Mouse (Mus musculus) embryo, embryonic 11.5 days (tissue): Measurements from ENCODE around the gene Lrmda.

Source experiments
- DNase-seq: peaks from one replicate; pipeline ENCODE4 v3.0.0-alpha.2; 2012; ENCODE audit warnings: low read depth, low spot score

Gene Lrmda

GRCm38 (mm10) chr14:22494866-22495265 is 475.4 kb downstream of the Lrmda start:
- no peak for DNase-seq

GRCm38 (mm10) chr14:22495286-22495685 is 475.8 kb downstream of the Lrmda start:
- DNase-seq: no peak

- DNase-seq: no peak
Observed at GRCm38 (mm10) chr14:22497636-22498131, 478.2 kb downstream of the Lrmda start.

- no peak for DNase-seq
Observed at GRCm38 (mm10) chr14:22509747-22510530, 490.4 kb downstream of the Lrmda start.

- DNase-seq: no peak
Observed at GRCm38 (mm10) chr14:22510531-22510785, 490.9 kb downstream of the Lrmda start.

- DNase-seq: no peak
Observed at GRCm38 (mm10) chr14:22514362-22515084, 495.0 kb downstream of the Lrmda start.

GRCm38 (mm10) chr14:22530706-22531105 is 511.2 kb downstream of the Lrmda start:
- DNase-seq: no peak

- no peak for DNase-seq
Observed at GRCm38 (mm10) chr14:22533501-22533900, 514.0 kb downstream of the Lrmda start.

- no peak for DNase-seq
Observed at GRCm38 (mm10) chr14:22545887-22546675, 526.6 kb downstream of the Lrmda start.

- no peak for DNase-seq
Observed at GRCm38 (mm10) chr14:22546676-22546984, 527.1 kb downstream of the Lrmda start.

- DNase-seq: no peak
Observed at GRCm38 (mm10) chr14:22548286-22548685, 528.8 kb downstream of the Lrmda start.

GRCm38 (mm10) chr14:22549166-22549565 is 529.7 kb downstream of the Lrmda start:
- no peak for DNase-seq

GRCm38 (mm10) chr14:22552358-22552757 is 532.8 kb downstream of the Lrmda start:
- DNase-seq: no peak

- no peak for DNase-seq
Observed at GRCm38 (mm10) chr14:22552841-22553240, 533.3 kb downstream of the Lrmda start.

GRCm38 (mm10) chr14:22553717-22554116 is 534.2 kb downstream of the Lrmda start:
- no peak for DNase-seq

- no peak for DNase-seq
Observed at GRCm38 (mm10) chr14:22572486-22572885, 553.0 kb downstream of the Lrmda start.

- no peak for DNase-seq
Observed at GRCm38 (mm10) chr14:22573585-22573984, 554.1 kb downstream of the Lrmda start.

- no peak for DNase-seq
Observed at GRCm38 (mm10) chr14:22574006-22574405, 554.5 kb downstream of the Lrmda start.

- DNase-seq: no peak
Observed at GRCm38 (mm10) chr14:22576441-22576840, 556.9 kb downstream of the Lrmda start.

- peak; percentile 68 for DNase-seq
Observed at GRCm38 (mm10) chr14:22577411-22578037, 558.0 kb downstream of the Lrmda start.

- DNase-seq: peak; percentile 82
Observed at GRCm38 (mm10) chr14:22578224-22578623, 558.7 kb downstream of the Lrmda start.

- no peak for DNase-seq
Observed at GRCm38 (mm10) chr14:22578986-22579385, 559.5 kb downstream of the Lrmda start.
